Mouse (Mus musculus) kidney, postnatal 4 days (tissue): ENCODE results near the gene Nmt1.

Source experiments
- DNase-seq, 2 experiments: peaks; one replicate each; pipeline ENCODE4 v3.0.0; 2021; ENCODE audit warnings: mixed read lengths in 2 of 2

Nmt1 gene

GRCm38 (mm10) chr11:103028176-103028891, at the start of gene Nmt1, which contains the start of gene Dcakd:
Nmt1 (plus strand) TSS chr11:103028190.
Dcakd (minus strand) TSS chr11:103028333.
- peak; percentile 92 to 95 for DNase-seq

GRCm38 (mm10) chr11:102981151-102981890, 46.7 kb upstream of the Nmt1 start:
- DNase-seq: no peak

- DNase-seq: no peak
Measured at GRCm38 (mm10) chr11:102984086-102984485, 43.9 kb upstream of the Nmt1 start.

GRCm38 (mm10) chr11:102984615-102985014, 43.4 kb upstream of the Nmt1 start:
- no peak for DNase-seq

- DNase-seq: no peak
Measured at GRCm38 (mm10) chr11:102985160-102985559, 42.8 kb upstream of the Nmt1 start.

GRCm38 (mm10) chr11:102989641-102990151, 38.3 kb upstream of the Nmt1 start:
- peak; percentile 27 to 56 for DNase-seq

- DNase-seq: peak; percentile 58 to 69
Measured at GRCm38 (mm10) chr11:102990152-102990663, 37.8 kb upstream of the Nmt1 start.

GRCm38 (mm10) chr11:102991681-102992080, 36.3 kb upstream of the Nmt1 start:
- peak; percentile 61 to 66 for DNase-seq

GRCm38 (mm10) chr11:102992940-102993339, 35.0 kb upstream of the Nmt1 start:
- DNase-seq: peak; percentile 90 to 91

- DNase-seq: no peak
Measured at GRCm38 (mm10) chr11:102993420-102994029, 34.5 kb upstream of the Nmt1 start.

GRCm38 (mm10) chr11:102994952-102995351, 33.0 kb upstream of the Nmt1 start:
- DNase-seq: peak; percentile 45 to 56

GRCm38 (mm10) chr11:102996385-102996784, 31.6 kb upstream of the Nmt1 start:
- DNase-seq: no peak

- no peak for DNase-seq
Measured at GRCm38 (mm10) chr11:102996991-102997770, 30.8 kb upstream of the Nmt1 start.

GRCm38 (mm10) chr11:102998254-102998576, 29.8 kb upstream of the Nmt1 start:
- DNase-seq: no peak

- no peak for DNase-seq
Measured at GRCm38 (mm10) chr11:102998577-102999316, 29.2 kb upstream of the Nmt1 start.

- DNase-seq: no peak
Measured at GRCm38 (mm10) chr11:102999317-102999970, 28.5 kb upstream of the Nmt1 start.

GRCm38 (mm10) chr11:103000111-103000510, 27.9 kb upstream of the Nmt1 start:
- DNase-seq: no peak

GRCm38 (mm10) chr11:103001063-103001462, 26.9 kb upstream of the Nmt1 start:
- DNase-seq: no peak

GRCm38 (mm10) chr11:103003210-103003609, 24.8 kb upstream of the Nmt1 start:
- peak; percentile 76 to 82 for DNase-seq

- DNase-seq: no peak
Measured at GRCm38 (mm10) chr11:103004852-103005251, 23.1 kb upstream of the Nmt1 start.
